Comparison of ENCODE assay signal across 19 mouse cellular contexts in the genomic region with DNA sequence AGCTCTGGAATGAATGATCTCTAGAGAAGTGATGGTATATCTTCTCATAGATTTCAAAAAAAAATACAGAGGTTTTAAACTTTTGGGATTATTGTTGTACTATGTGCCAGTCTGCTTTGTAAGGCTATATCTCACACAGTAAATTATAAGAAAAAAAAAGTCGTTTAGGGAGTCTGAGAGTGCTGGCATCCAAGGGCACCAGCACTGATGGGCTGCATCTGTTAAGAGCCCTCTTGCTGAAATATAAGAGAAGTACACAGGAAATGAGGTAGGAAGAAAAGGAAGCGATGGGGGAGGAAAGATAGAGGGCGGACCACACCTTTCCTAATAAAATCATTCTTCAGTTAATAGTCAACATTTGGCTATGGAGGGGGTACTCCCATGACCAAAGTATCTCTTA. TPM values are rescaled to one million over a fixed set of nuclear protein-coding genes. Genes with fewer than 3 reads are reported as not detected.
"Had no signal": no experiment of that assay in that cellular context is flagged by ENCODE, and none has a peak within 500 bp of the region (broad histone marks: within the 10 kb centered on the region; RNA-seq: fewer than 3 reads in every experiment).

No protein-coding gene starts in this region.

- H3K27ac ChIP-seq: neural tube, embryonic 12.5 days; neural tube, embryonic 13.5 days; neural tube, embryonic 15.5 days; stomach, embryonic 15.5 days; stomach, postnatal 0 days had no signal

- H3K9me3 ChIP-seq: neural tube, embryonic 12.5 days; neural tube, embryonic 13.5 days; neural tube, embryonic 15.5 days; stomach, embryonic 15.5 days had no signal

- H3K9ac ChIP-seq: neural tube, embryonic 12.5 days; neural tube, embryonic 13.5 days; neural tube, embryonic 15.5 days; stomach, embryonic 15.5 days had no signal

- H3K4me2 ChIP-seq: neural tube, embryonic 12.5 days; neural tube, embryonic 13.5 days; neural tube, embryonic 15.5 days; stomach, embryonic 15.5 days had no signal

- H3K36me3 ChIP-seq: neural tube, embryonic 12.5 days; neural tube, embryonic 13.5 days; neural tube, embryonic 15.5 days; stomach, embryonic 15.5 days had no signal

- DNase-seq: retina, postnatal 1 day; right cerebral cortex, adult 18-20 months; right cerebral cortex, postnatal 14 days; right cerebral cortex, postnatal 25 days; right cerebral cortex, postnatal 4 days; spleen, adult 18-20 months; thymus, adult 18-20 months; thymus, adult 2 months; thymus, postnatal 14 days; thymus, postnatal 25 days; thymus, postnatal 36 days; thymus, postnatal 4 days had no signal

- H3K27me3 ChIP-seq: neural tube, embryonic 12.5 days; neural tube, embryonic 13.5 days; neural tube, embryonic 15.5 days; stomach, embryonic 15.5 days had no signal

- H3K4me3 ChIP-seq: neural tube, embryonic 12.5 days; neural tube, embryonic 13.5 days; neural tube, embryonic 15.5 days; stomach, embryonic 15.5 days had no signal

- H3K4me1 ChIP-seq: neural tube, embryonic 12.5 days; neural tube, embryonic 13.5 days; neural tube, embryonic 15.5 days; stomach, embryonic 15.5 days had no signal

RNA-seq across cellular contexts. Expression of gene Bcl2a1a, which starts 2.2 kb away (rescaled TPM):
- polyA plus RNA-seq: neural tube, embryonic 12.5 days; neural tube, embryonic 13.5 days; neural tube, embryonic 14.5 days; stomach, embryonic 14.5 days had no signal
